Mouse (Mus musculus) lung, adult 2 months (tissue): ENCODE measurements around the gene Adamtsl1. TPM values are rescaled to one million over a fixed set of nuclear protein-coding genes. Genes with fewer than 3 reads are reported as not detected.

ENCODE experiments used
- DNase-seq: peaks from one replicate; pipeline ENCODE4 v3.0.0; 2022
- H3K4me1 ChIP-seq: fragments of 200-500 bp; 2 replicates; pipeline ENCODE4 v1.6.1; 2011; ENCODE audit warnings: low read length; ENCODE audit not compliant: control insufficient read depth, insufficient read depth
- H3K4me3 ChIP-seq: fragments of 200-500 bp; replicated peaks from 2 replicates; pipeline ENCODE3; 2011; ENCODE audit warnings: low read depth, mild to moderate bottlenecking, control low read depth, low read length; ENCODE audit errors: extremely low read depth
- CTCF ChIP-seq: fragments of 200-500 bp; IDR thresholded peaks from 2 replicates; pipeline ENCODE4 v1.5.1; 2011; ENCODE audit warnings: mild to moderate bottlenecking, low read length, control low read depth; ENCODE audit not compliant: insufficient read depth
- POLR2A ChIP-seq: fragments of 200-500 bp; IDR thresholded peaks from 2 replicates; pipeline ENCODE4 v1.6.1; 2011; ENCODE audit warnings: low read depth, mild to moderate bottlenecking, control low read depth, low read length, borderline replicate concordance; ENCODE audit errors: extremely low read depth
- WGBS: fragments of 180-500 bp; shearing (Covaris S2); methylation state at CpG from one replicate; pipeline ENCODE4 v1.1.7; 2018; 5-methylcytosine and 5-hydroxymethylcytosine counted together
- polyA plus RNA-seq: library from polyadenylated mRNA; depleted of rRNA; stranded (reverse); fragments of >200 nt; gene quantifications from 2 replicates; pipeline ENCODE4 v1.2.3, GENCODE M21; 2012

Gene Adamtsl1
- polyA plus RNA-seq, 1 experiment: 10.8 TPM

- 91% methylated on average over 4 of the region's 4 CpGs for whole genome bisulfite sequencing
- no peak for DNase-seq
- H3K4me3 ChIP-seq: no peak overlapping the region
- no peaks in the 10 kb centered on the region for H3K4me1 ChIP-seq
- no peak for TF ChIP-seq CTCF
- TF ChIP-seq POLR2A: no peak
Observed at GRCm38 (mm10) chr4:85922741-85923140, 408.8 kb downstream of the Adamtsl1 start.

- TF ChIP-seq CTCF (no peak), POLR2A (no peak)
- Histone ChIP-seq H3K4me3 (no peak overlapping the region), H3K4me1 (no peaks in the 10 kb centered on the region)
- DNase-seq: no peak
Observed at GRCm38 (mm10) chr4:85932129-85932528, 418.2 kb downstream of the Adamtsl1 start.

- Histone ChIP-seq H3K4me3 (no peak overlapping the region), H3K4me1 (no peaks in the 10 kb centered on the region)
- 68% methylated on average over 5 of the region's 5 CpGs for WGBS
- no peak for DNase-seq
- TF ChIP-seq CTCF (no peak), POLR2A (no peak)
Observed at GRCm38 (mm10) chr4:85939460-85939859, 425.5 kb downstream of the Adamtsl1 start.

- no peaks in the 10 kb centered on the region for H3K4me1 ChIP-seq
- no peak overlapping the region for H3K4me3 ChIP-seq
- no peak for TF ChIP-seq CTCF
- no peak for TF ChIP-seq POLR2A
- 86% methylated on average over 2 of the region's 2 CpGs for WGBS
- DNase-seq: no peak
Observed at GRCm38 (mm10) chr4:85941857-85942256, 427.9 kb downstream of the Adamtsl1 start.

GRCm38 (mm10) chr4:85953590-85953989 is 439.6 kb downstream of the Adamtsl1 start:
- TF ChIP-seq POLR2A (no peak), CTCF (no peak)
- Histone ChIP-seq H3K4me3 (no peak overlapping the region), H3K4me1 (peaks cover under 1% of the 10 kb centered on the region; the same call in 1 of the 2 replicates)
- 46% methylated on average over 4 of the region's 4 CpGs for WGBS
- no peak for DNase-seq

- DNase-seq: no peak
- Histone ChIP-seq H3K4me3 (no peak overlapping the region), H3K4me1 (peaks cover 4% of the 10 kb centered on the region; the same call in 1 of the 2 replicates)
- 68% methylated on average over 3 of the region's 3 CpGs for WGBS
- no peak for TF ChIP-seq POLR2A
- no peak for TF ChIP-seq CTCF
Observed at GRCm38 (mm10) chr4:85955387-85955786, 441.4 kb downstream of the Adamtsl1 start.

- WGBS: 68% methylated on average over 4 of the region's 4 CpGs
- TF ChIP-seq POLR2A (no peak), CTCF (no peak)
- DNase-seq: no peak
- H3K4me3 ChIP-seq: no peak overlapping the region
- peaks cover 4% of the 10 kb centered on the region; the same call in 1 of the 2 replicates for H3K4me1 ChIP-seq
Observed at GRCm38 (mm10) chr4:85957266-85957665, 443.3 kb downstream of the Adamtsl1 start.

- 53% methylated on average over 1 of the region's 1 CpGs for WGBS
- TF ChIP-seq POLR2A (no peak), CTCF (no peak)
- Histone ChIP-seq H3K4me3 (no peak overlapping the region), H3K4me1 (peaks cover 4% of the 10 kb centered on the region; the same call in 1 of the 2 replicates)
- no peak for DNase-seq
Observed at GRCm38 (mm10) chr4:85957879-85958278, 443.9 kb downstream of the Adamtsl1 start.

GRCm38 (mm10) chr4:85959019-85959418 is 445.0 kb downstream of the Adamtsl1 start:
- no peak for DNase-seq
- TF ChIP-seq POLR2A (no peak), CTCF (no peak)
- peaks cover 4% of the 10 kb centered on the region; the same call in 1 of the 2 replicates for H3K4me1 ChIP-seq
- WGBS: 75% methylated on average over 2 of the region's 2 CpGs
- H3K4me3 ChIP-seq: no peak overlapping the region

- DNase-seq: no peak
- Histone ChIP-seq H3K4me1 (no peaks in the 10 kb centered on the region; the same call in 1 of the 2 replicates), H3K4me3 (no peak overlapping the region)
- WGBS: 71% methylated on average over 3 of the region's 3 CpGs
- TF ChIP-seq CTCF (no peak), POLR2A (no peak)
Observed at GRCm38 (mm10) chr4:85976188-85976587, 462.2 kb downstream of the Adamtsl1 start.
